Mouse (Mus musculus) hindbrain, embryonic 11.5 days (tissue): Measurements from ENCODE around the gene Gm12248. TPM values are rescaled to one million over a fixed set of nuclear protein-coding genes. Genes with fewer than 3 reads are reported as not detected.

ENCODE experiments used
- ATAC-seq: fragments of 200-750 bp; cut with Nextera tagmentation; 2 replicates; pipeline ENCODE4 v1.8.0; 2017; ENCODE audit warnings: mild to moderate bottlenecking, moderate TSS enrichment, moderate library complexity; ENCODE audit not compliant: low FRiP score
- DNase-seq: peaks from one replicate; pipeline ENCODE4 v3.0.0-alpha.2; 2015; ENCODE audit warnings: low spot score
- H3K27ac ChIP-seq: fragments of 300-500 bp; sonication (generic); 2 replicates; pipeline ENCODE4 v1.5.1; 2014; ENCODE audit warnings: mild to moderate bottlenecking, low read depth, low read length
- H3K27me3 ChIP-seq: fragments of 300-500 bp; sonication (generic); 2 replicates; pipeline ENCODE4 v1.6.1; 2014; ENCODE audit warnings: mild to moderate bottlenecking, low read length, moderate library complexity, mixed read lengths; ENCODE audit not compliant: control insufficient read depth, insufficient read depth
- H3K36me3 ChIP-seq: fragments of 300-500 bp; sonication (generic); 2 replicates; pipeline ENCODE4 v1.6.1; 2014; ENCODE audit warnings: mild to moderate bottlenecking, low read length, moderate library complexity, mixed read lengths; ENCODE audit not compliant: control insufficient read depth, insufficient read depth
- H3K4me1 ChIP-seq: fragments of 300-500 bp; sonication (generic); replicated peaks from 2 replicates; pipeline ENCODE4 v1.6.1; 2014; ENCODE audit warnings: low read length, mixed read lengths; ENCODE audit not compliant: control insufficient read depth, insufficient read depth
- H3K4me2 ChIP-seq: fragments of 300-500 bp; sonication (generic); replicated peaks from 2 replicates; pipeline ENCODE4 v1.6.1; 2014; ENCODE audit warnings: mild to moderate bottlenecking, low read depth, low read length
- H3K4me3 ChIP-seq: fragments of 300-500 bp; sonication (generic); 2 replicates; pipeline ENCODE4 v1.5.1; 2014; ENCODE audit warnings: low read depth, low read length
- H3K9ac ChIP-seq: fragments of 300-500 bp; sonication (generic); 2 replicates; pipeline ENCODE4 v1.6.1; 2014; ENCODE audit warnings: low read depth, low read length
- H3K9me3 ChIP-seq: fragments of 300-500 bp; sonication (generic); 2 replicates; pipeline ENCODE4 v1.6.1; 2016; ENCODE audit warnings: low read length; ENCODE audit not compliant: control insufficient read depth
- WGBS: fragments of 180-500 bp; shearing (Covaris S2); extraction: QIAGEN DNeasy Blood & Tissue Kit; methylation state at CpG from one replicate; pipeline ENCODE4 v1.1.7; 2014; 5-methylcytosine and 5-hydroxymethylcytosine counted together
- polyA plus RNA-seq: library from polyadenylated mRNA; unstranded; fragments of >200 nt; fragmentation: Nextera tagmentation; extraction: Ambion mirVana; gene quantifications from 2 replicates; pipeline ENCODE4 v1.2.1, GENCODE M21; 2014

Gene Gm12248
- polyA plus RNA-seq, 1 experiment from 2014 or later: not detected

DNA sequence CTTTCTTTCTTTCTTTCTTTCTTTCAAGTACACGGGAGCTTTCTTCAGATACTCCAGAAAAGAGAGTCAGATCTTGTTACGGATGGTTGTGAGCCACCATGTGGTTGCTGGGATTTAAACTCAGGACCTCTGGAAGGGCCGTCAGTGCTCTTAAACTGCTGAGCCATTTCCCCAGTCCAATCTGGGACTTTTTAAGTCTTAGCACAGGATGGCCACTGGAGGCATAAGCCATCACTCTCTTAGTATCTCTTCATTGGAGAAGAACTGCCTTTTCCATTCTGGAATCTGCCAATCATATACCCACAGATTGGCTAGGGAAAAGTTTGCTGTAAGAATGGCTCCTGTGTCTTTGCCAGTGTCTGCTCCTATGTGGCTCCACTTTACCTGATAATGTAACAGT is 14.1 kb upstream of the Gm12248 start:
- DNase-seq (no peak), ATAC-seq (no peak)
- 0 out of 2 replicates have a peak, but pooled peaks cover 4% of the 10 kb centered on the region for H3K36me3 ChIP-seq
- H3K4me2 ChIP-seq: no peak overlapping the region
- no peak overlapping the region for H3K4me3 ChIP-seq
- no peaks in the 10 kb centered on the region for H3K27me3 ChIP-seq
- no peak overlapping the region for H3K27ac ChIP-seq
- WGBS: 57% methylated on average over 3 of the region's 3 CpGs
- no peaks in the 10 kb centered on the region for H3K9me3 ChIP-seq
- H3K4me1 ChIP-seq: no peaks in the 10 kb centered on the region
- no peak overlapping the region for H3K9ac ChIP-seq

DNA sequence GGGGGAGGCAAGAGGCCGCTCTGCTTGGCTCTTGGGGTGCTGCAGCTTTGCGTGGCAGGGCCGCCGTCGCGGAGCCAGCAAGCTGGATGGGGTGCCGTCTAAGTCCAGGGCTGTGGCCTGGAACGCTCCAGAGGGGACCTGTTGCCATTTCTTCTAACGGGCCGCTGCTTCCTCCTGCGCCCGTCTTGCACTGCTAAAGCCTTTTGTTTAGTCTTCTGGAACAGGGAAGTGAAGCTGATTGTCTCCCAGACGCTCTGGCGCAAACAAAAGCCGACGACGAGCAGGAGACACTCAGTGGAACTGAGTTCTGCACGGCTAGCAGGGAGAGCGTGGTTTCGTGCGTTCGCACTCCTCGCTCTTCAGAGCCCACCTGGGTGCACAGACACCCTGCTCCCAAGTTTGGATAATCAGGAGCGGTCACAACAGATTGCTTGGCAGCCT is 11.4 kb upstream of the Gm12248 start:
- under 1% methylated on average over 24 of the region's 24 CpGs for WGBS
- Histone ChIP-seq H3K4me1 (no peaks in the 10 kb centered on the region), H3K9ac (peak overlapping the region; percentile 91), H3K4me2 (peak overlapping the region; percentile 62), H3K9me3 (no peaks in the 10 kb centered on the region), H3K4me3 (peak overlapping the region; percentile 91), H3K36me3 (no peaks in the 10 kb centered on the region), H3K27me3 (no peaks in the 10 kb centered on the region), H3K27ac (peak overlapping the region; percentile 75)
- DNase-seq (peak; percentile 71), ATAC-seq (peak; percentile 2; the same call in 1 of the 2 replicates)

DNA sequence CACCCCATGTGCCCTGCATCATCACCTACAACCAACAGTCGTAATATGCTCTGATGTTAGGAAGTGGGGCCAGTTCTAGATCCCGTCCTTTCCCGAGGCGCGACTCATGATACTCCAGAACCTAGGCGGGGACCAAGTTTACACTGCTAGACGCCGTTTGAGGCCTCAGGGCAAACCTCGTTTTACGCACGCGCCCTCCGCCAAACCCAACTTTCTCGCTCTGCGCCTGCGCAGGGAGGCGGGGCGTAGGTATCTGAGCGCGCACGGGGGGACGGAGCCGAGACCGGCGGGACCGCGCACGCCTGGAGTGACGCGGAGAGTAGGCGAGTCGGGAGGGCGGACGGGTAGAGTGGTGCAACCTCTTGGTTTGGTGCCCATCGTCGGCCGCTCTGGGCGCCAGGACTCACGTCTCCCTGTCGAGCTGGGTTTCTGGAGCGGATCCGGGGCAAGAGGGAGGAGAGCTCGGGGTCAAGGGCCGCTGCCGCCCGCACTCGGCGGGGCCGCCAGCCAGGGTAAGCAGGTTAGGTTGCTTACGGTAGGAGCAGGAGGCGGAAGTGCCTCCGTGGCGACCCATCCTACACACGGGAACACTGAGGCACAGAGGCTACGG is 10.9 kb upstream of the Gm12248 start, which contains the start of gene Cnot8:
Cnot8 (plus strand) TSS at position 457 of the 610 bp plus-strand sequence.
- under 1% methylated on average over 55 of the region's 55 CpGs for WGBS

DNA sequence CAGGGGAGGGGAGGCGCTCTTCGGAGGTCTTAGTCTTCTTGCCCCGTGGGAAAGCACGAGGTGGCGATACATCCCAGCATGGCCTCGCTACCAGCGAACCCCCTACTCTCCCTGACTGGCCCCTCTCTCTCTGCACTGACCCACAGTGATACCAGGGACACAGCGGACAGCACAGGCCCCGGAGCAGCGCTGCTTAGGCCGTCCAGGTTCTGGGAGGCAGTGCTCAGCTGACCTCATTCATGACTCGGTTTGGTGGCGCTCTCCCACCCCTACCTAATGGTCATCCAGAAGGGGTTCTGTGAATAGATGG is 10.4 kb upstream of the Gm12248 start:
- peak overlapping the region; percentile 49 for H3K4me2 ChIP-seq
- no peaks in the 10 kb centered on the region for H3K36me3 ChIP-seq
- H3K9me3 ChIP-seq: no peaks in the 10 kb centered on the region
- H3K27me3 ChIP-seq: no peaks in the 10 kb centered on the region
- H3K27ac ChIP-seq: 0 out of 2 replicates have a peak overlapping the region, but pooled peaks have one; percentile 13
- H3K4me3 ChIP-seq: peak overlapping the region; percentile 91
- DNase-seq: no peak
- peak overlapping the region; percentile 59 for H3K9ac ChIP-seq
- peak; percentile 70 for ATAC-seq
- 49% methylated on average over 10 of the region's 13 CpGs for WGBS
- no peaks in the 10 kb centered on the region for H3K4me1 ChIP-seq

More for the DNA sequence above, 10.9 kb upstream of the Gm12248 start, which contains the start of gene Cnot8:
- H3K27ac ChIP-seq: peak within 1 kb of the TSS; percentile 75
- H3K36me3 ChIP-seq: no peaks in the 10 kb centered on the region
- H3K4me3 ChIP-seq: peak within 1 kb of the TSS; percentile 91
- DNase-seq (peak; percentile 100), ATAC-seq (peak; percentile 96)
- H3K9me3 ChIP-seq: no peaks in the 10 kb centered on the region
- no peaks in the 10 kb centered on the region for H3K4me1 ChIP-seq
- peak within 1 kb of the TSS; percentile 62 for H3K4me2 ChIP-seq
- H3K9ac ChIP-seq: peak within 1 kb of the TSS; percentile 91
- no peaks in the 10 kb centered on the region for H3K27me3 ChIP-seq

DNA sequence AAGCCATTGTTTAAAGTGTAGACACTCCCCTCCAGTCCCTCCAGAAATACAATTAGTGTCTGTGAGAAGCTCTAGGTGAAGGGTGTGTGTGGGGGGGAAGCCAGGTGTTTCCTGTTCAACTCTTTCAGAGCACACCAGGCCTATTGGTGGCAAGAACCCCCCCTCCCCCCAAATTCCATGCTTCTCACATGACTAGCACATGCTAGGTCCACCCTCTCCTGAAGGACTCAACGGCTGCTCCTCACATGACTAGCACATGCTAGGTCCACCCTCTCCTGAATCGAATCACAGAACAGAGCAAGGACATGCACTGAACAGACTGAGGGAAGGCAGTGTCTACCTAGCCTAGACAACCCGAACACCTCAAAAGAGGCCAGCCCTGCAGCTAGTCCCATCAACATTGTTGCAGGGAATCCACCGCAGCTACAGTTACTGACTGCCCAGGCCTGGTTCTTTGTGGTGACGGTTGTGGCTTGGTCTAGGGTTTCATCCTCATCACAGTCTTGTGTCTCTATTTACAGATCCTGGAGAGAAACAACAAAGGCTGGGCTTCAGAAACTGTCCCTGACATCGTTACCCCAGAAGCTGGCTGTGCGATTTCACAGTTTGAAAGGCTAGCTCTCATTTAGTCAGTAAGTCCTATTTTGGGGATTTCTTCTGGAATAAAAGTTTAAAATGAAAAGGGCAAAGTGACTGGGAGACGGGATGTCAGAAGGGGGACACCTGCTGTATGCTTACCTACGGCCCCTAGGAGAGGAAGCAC is 9.8 kb upstream of the Gm12248 start:
- no peak overlapping the region for H3K27ac ChIP-seq
- H3K36me3 ChIP-seq: no peaks in the 10 kb centered on the region
- 87% methylated on average over 9 of the region's 9 CpGs for WGBS
- H3K9ac ChIP-seq: peak overlapping the region; percentile 59
- no peaks in the 10 kb centered on the region for H3K9me3 ChIP-seq
- no peak overlapping the region for H3K4me3 ChIP-seq
- DNase-seq (no peak), ATAC-seq (no peak)
- peak overlapping the region; percentile 49; the same call in 1 of the 2 replicates for H3K4me2 ChIP-seq
- H3K27me3 ChIP-seq: no peaks in the 10 kb centered on the region; the same call in 1 of the 2 replicates
- 0 out of 2 replicates have a peak, but pooled peaks cover under 1% of the 10 kb centered on the region for H3K4me1 ChIP-seq

DNA sequence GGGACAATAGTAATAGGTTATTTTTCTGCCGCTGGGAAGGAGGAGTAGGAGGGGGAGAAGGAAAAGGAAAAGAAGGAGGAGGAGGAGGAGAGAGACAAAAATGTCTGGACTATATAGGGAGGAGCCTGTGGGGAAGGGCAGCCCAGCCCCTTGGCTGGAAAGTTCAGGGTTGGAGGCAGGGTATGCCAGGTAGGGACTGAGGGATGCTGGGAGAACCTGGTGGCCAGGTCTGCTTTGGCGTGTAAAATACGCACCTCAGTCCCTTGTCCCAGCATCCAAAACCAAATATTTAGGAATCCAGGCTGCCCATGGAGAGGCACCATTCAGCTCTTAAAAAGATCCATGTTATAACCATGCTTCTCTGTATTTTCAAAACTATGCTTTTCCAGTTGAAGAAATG is 9.2 kb upstream of the Gm12248 start:
- DNase-seq (no peak), ATAC-seq (no peak)
- WGBS: 79% methylated on average over 3 of the region's 3 CpGs
- Histone ChIP-seq H3K27ac (no peak overlapping the region), H3K4me3 (no peak overlapping the region), H3K27me3 (no peaks in the 10 kb centered on the region; the same call in 1 of the 2 replicates), H3K4me1 (0 out of 2 replicates have a peak, but pooled peaks cover 3% of the 10 kb centered on the region), H3K9ac (no peak overlapping the region), H3K36me3 (no peaks in the 10 kb centered on the region), H3K4me2 (no peak overlapping the region), H3K9me3 (no peaks in the 10 kb centered on the region)

DNA sequence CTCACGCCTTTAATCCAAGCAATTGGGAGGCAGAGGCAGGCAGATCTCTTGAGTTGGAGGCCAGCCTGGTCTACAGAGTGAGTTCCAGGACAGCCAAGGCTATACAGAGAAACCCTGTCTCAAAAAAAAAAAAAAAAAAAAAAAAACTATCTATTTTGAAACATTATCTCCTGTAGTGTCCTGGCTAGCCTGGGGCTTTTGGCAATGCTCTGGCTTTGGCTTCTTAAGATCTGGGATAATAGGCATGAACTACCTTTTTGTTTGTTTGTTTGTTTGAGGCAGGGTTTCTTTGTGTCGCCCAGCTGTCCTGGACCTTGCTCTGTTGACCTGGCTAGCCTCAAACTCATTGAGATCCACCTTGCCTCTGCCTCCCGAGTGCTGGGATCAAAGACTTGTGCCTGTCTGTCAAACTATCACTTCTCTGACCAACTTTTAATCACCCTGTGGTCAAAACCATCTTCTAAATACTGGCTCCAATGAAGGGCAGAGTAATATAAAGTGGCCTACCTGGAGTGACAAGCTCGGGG is 8.3 kb upstream of the Gm12248 start:
- Histone ChIP-seq H3K9ac (no peak overlapping the region), H3K27ac (no peak overlapping the region), H3K27me3 (no peaks in the 10 kb centered on the region; the same call in 1 of the 2 replicates), H3K4me2 (no peak overlapping the region), H3K36me3 (no peaks in the 10 kb centered on the region), H3K9me3 (no peaks in the 10 kb centered on the region), H3K4me3 (no peak overlapping the region), H3K4me1 (0 out of 2 replicates have a peak, but pooled peaks cover 3% of the 10 kb centered on the region)
- ATAC-seq (no peak), DNase-seq (no peak)
- WGBS: 87% methylated on average over 4 of the region's 4 CpGs

GRCm38 (mm10) chr11:58100006-58100405 is 7.1 kb upstream of the Gm12248 start:
- Histone ChIP-seq H3K27ac (no peak overlapping the region), H3K27me3 (no peaks in the 10 kb centered on the region; the same call in 1 of the 2 replicates), H3K4me2 (no peak overlapping the region), H3K36me3 (no peaks in the 10 kb centered on the region), H3K4me3 (no peak overlapping the region), H3K9me3 (no peaks in the 10 kb centered on the region), H3K9ac (no peak overlapping the region), H3K4me1 (0 out of 2 replicates have a peak, but pooled peaks cover 3% of the 10 kb centered on the region)
- DNase-seq (no peak), ATAC-seq (no peak)
- 91% methylated on average over 2 of the region's 2 CpGs for WGBS
